Mouse (Mus musculus): Measurements from ENCODE around the gene Tecpr1.

DNA sequence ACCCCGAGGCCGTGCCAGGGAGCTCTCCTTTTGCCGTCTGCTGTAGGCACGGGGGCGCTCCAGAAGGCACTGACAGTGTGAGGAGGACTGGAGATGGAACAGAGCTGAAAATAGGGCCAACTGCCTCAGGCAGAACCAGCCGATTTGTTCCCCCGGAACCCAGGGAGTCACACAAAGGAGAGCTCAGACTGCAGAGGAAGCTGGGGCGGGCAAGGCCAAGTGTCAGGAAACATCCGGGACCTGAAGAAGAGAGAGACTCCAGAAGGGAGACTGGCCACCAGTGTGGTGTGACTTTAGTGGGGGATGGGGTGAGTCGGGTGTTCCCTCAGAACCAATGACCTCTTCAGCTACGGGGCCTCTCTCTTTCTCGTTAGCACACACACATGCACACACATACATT, 4.1 kb downstream of the Tecpr1 start:
- no peak for TF ChIP-seq CTCF (IDR thresholded peaks at IDR 0.05; ENCODE audit: low read depth, low read length)
- no peak for TF ChIP-seq POLR2A (IDR thresholded peaks at IDR 0.05; ENCODE audit: extremely low read depth, insufficient read depth, low read length)

All from liver, adult 2 months (tissue).